Mouse (Mus musculus): ENCODE measurements around the gene Psma3. TPM values are rescaled to one million over a fixed set of nuclear protein-coding genes. Genes with fewer than 3 reads are reported as not detected.

The Psma3 gene
- 57.7 TPM for polyA plus RNA-seq (2015; fragmentation: Illumina TruSeq; extraction: RNeasy Lipid Tissue Mini Kit (QIAGEN cat#74804); ENCODE audit: insufficient read depth, low read depth, low replicate concordance)

DNA sequence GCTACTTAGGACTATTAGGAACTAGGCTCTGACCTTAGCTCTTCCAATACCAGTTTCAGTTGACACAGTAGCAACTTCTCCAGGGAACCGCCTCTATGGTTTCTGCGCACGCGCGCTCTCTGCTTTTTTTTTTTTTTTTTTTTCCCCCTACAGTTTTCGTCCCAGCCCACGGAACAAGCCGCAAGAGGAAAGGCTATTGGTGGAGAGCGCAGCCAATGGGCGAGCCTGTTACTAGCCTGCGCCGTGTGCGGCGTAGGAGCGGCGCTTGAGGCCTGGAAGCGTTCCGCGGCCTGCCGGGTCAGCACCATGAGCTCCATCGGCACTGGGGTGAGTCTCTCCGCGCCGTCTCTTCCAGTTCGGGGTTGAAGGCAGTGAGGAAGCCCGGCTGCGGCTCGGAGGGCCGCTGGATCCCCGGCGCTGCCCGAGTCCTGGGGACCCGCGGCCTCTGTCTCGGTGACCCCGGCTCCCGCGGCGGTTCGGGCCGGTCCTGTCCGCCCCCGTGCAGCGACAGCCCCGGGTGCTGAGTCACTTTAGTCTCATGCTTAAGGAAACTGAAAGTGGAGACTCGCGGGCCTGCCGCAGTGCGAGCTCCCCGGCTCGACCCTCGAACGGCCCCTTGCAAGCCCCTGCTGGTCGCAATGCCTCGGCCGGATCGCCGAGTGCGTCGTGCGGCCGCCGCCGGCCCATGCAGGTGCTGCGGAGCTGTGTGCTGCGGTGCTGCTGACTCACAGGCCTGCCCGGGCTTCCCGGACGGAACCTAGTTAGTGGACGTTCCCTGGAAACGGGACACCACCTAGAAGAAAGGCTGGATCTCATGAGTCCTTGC, at the start of gene Psma3:
TSS of gene Psma3 (plus strand) at position 181 of the 826 bp plus-strand sequence.

DNA sequence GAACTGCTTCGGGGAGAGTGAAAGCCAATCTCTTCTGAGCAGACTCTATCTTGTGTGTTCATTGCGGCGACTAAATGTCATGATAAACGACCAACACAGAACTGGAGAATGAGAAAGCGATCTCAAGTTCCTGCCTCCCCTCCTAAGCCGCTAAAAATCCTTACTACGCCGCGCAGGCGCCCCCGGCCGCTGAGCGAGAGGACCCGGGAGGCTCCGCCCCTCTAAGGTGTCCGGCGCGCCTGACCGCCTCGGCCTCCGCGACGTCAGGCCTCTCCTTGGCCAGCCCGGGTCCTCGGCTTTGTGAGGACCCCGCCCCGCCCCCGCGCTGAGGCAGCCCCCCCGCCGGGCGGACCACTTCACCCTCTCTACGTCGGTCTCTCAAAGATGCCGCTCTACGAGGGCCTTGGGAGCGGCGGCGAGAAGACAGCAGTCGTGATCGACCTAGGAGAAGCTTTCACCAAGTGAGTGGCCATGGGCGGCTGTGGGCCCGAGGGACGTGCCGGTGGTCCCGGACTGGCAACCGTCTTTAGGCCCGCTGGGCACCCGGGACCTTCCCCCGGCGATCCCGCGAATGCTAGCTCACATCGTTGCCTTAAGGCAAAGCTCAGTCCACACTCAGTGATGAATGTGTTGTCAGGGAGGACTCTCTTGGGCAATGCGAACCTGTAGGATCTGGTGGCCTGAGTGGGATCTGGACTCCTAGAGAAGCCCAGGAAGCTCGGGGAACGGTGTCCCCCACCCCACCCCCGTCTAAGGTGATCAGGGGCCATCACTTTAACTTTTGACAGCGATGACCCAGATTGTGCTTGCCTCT, 36.6 kb upstream of the Psma3 start, which contains the start of gene Actr10:
TSS of gene Actr10 (plus strand) at position 287 of the 814 bp plus-strand sequence.

DNA sequence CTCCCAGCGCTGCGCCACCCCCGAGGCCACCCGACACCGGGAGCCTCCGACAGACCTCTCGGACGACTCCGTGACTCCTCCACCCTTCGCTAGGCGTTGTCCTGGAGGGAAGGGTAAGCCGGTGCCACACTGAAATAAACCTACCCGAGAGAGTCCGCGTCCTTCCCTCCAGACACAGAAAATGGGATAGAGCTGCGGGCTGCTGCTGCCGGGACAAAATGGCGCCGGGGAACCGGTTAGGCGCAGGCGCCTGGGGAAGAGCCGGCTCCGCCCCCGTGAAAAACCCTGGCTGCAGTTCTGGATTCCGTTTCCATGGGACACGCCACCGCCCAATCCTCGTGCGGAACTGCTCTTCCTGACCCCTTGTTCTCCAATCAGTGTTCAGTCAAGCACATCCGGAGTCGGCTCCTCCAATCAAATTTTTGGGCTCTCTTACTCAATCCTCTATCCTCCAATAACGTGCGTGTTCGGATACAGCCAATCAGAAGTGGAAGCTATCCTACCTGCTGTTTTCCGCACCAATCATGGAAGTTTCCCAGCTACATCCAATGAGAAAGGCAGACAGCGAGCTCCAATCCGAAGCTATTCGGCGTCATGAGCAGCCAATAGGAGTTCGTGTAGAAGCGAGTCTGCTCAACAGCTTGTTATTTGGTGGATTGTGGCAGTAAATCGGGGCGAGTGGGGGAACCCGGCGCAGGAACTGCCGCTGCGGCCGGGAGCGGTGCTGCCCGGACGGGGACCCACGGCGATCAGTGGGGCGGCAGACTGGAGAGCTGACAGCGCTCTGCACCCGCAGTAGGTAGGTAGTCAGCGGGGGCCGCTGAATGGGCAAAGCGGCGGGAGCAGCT, 41.2 kb downstream of the Psma3 start, which contains the start of gene Arid4a:
TSS of gene Arid4a (plus strand) at position 628 of the 848 bp plus-strand sequence.

Other genes starting within 250 kb of the Psma3 start
- gene Frmd6, start 149.1 kb upstream of the Psma3 start, polyA plus RNA-seq (2015; fragmentation: Illumina TruSeq; extraction: RNeasy Lipid Tissue Mini Kit (QIAGEN cat#74804); ENCODE audit: insufficient read depth, low read depth, low replicate concordance), result 7.4 TPM
- 13.8 TPM for gene Actr10, start 36.8 kb upstream of the Psma3 start, polyA plus RNA-seq (2015; fragmentation: Illumina TruSeq; extraction: RNeasy Lipid Tissue Mini Kit (QIAGEN cat#74804); ENCODE audit: insufficient read depth, low read depth, low replicate concordance)
- gene Arid4a, start 41.4 kb downstream of the Psma3 start, polyA plus RNA-seq (2015; fragmentation: Illumina TruSeq; extraction: RNeasy Lipid Tissue Mini Kit (QIAGEN cat#74804); ENCODE audit: insufficient read depth, low read depth, low replicate concordance), result 5.0 TPM
- not detected for gene Tomm20l, start 136.8 kb downstream of the Psma3 start, polyA plus RNA-seq (2015; fragmentation: Illumina TruSeq; extraction: RNeasy Lipid Tissue Mini Kit (QIAGEN cat#74804); ENCODE audit: insufficient read depth, low read depth, low replicate concordance)
- gene Timm9, start 162.1 kb downstream of the Psma3 start, polyA plus RNA-seq (2015; fragmentation: Illumina TruSeq; extraction: RNeasy Lipid Tissue Mini Kit (QIAGEN cat#74804); ENCODE audit: insufficient read depth, low read depth, low replicate concordance), result 13.9 TPM
- 1.1 TPM for gene 2700049A03Rik, start 162.2 kb downstream of the Psma3 start, polyA plus RNA-seq (2015; fragmentation: Illumina TruSeq; extraction: RNeasy Lipid Tissue Mini Kit (QIAGEN cat#74804); ENCODE audit: insufficient read depth, low read depth, low replicate concordance)